Mouse (Mus musculus) MEL (cell line): ENCODE results near the gene Chd2. TPM values are rescaled to one million over a fixed set of nuclear protein-coding genes. Genes with fewer than 3 reads are reported as not detected.

Experiments used
- DNase-seq: peaks from one replicate; pipeline ENCODE4 v3.0.0; 2011; ENCODE audit warnings: low read depth, low spot score
- H3K27ac ChIP-seq: 2 replicates; pipeline ENCODE4 v1.5.1; 2012; ENCODE audit warnings: low read depth, mild to moderate bottlenecking, control low read depth, low read length, moderate library complexity; ENCODE audit not compliant: control insufficient read depth
- H3K27me3 ChIP-seq, 2 experiments: fragments of 150-350 bp in 1 of 2; sonication (generic) in 1 of 2; 2 replicates each; pipeline ENCODE4 v1.6.1; 2012; ENCODE audit warnings: low read length in 2 of 2, mild to moderate bottlenecking in 2 of 2, improper control_type of control experiment in 1 of 2, moderate library complexity in 1 of 2; ENCODE audit not compliant: insufficient read depth in 2 of 2, control insufficient read depth in 1 of 2
- H3K36me3 ChIP-seq, 2 experiments: 2 replicates each; pipeline ENCODE4 v1.6.1; 2012 to 2014; ENCODE audit warnings: low read length in 2 of 2, improper control_type of control experiment in 1 of 2, inconsistent platforms in 1 of 2, mild to moderate bottlenecking in 1 of 2; ENCODE audit not compliant: insufficient read depth in 2 of 2, control insufficient read depth in 1 of 2
- H3K4me1 ChIP-seq, 2 experiments: fragments of 150-350 bp in 1 of 2; sonication (generic) in 1 of 2; 2 replicates each; pipeline ENCODE4 v1.6.1; 2012; ENCODE audit warnings: low read length in 2 of 2, improper control_type of control experiment in 1 of 2, mild to moderate bottlenecking in 1 of 2; ENCODE audit not compliant: insufficient read depth in 2 of 2, control insufficient read depth in 1 of 2
- H3K4me3 ChIP-seq, 2 experiments: fragments of 150-350 bp in 1 of 2; sonication (generic) in 1 of 2; 2 replicates each; pipeline ENCODE4 v1.5.1; 2012; ENCODE audit warnings: low read depth in 2 of 2, low read length in 2 of 2, mild to moderate bottlenecking in 2 of 2, moderate library complexity in 2 of 2, control low read depth in 1 of 2, improper control_type of control experiment in 1 of 2; ENCODE audit not compliant: control insufficient read depth in 1 of 2, insufficient read depth in 1 of 2
- H3K79me2 ChIP-seq: 2 replicates; pipeline ENCODE4 v1.6.1; 2012; ENCODE audit warnings: mild to moderate bottlenecking, low read length, moderate library complexity; ENCODE audit not compliant: control insufficient read depth, poor library complexity, insufficient read depth
- H3K9ac ChIP-seq: 2 replicates; pipeline ENCODE4 v1.6.1; 2012; ENCODE audit warnings: low read depth, mild to moderate bottlenecking, control low read depth, low read length, moderate library complexity; ENCODE audit not compliant: control insufficient read depth, poor library complexity, severe bottlenecking
- H3K9me3 ChIP-seq: fragments of 150-350 bp; sonication (generic); replicated peaks from 2 replicates; pipeline ENCODE4 v1.6.1; 2012; ENCODE audit warnings: mild to moderate bottlenecking, low read length, improper control_type of control experiment, moderate library complexity; ENCODE audit not compliant: insufficient read depth
- CTCF ChIP-seq, 3 experiments: IDR thresholded peaks in 2 of 3; conservative IDR thresholded peaks in 1 of 3; 2 replicates each; pipeline ENCODE4 v1.5.1; 2011 to 2012; ENCODE audit warnings: low read length in 3 of 3, low read depth in 2 of 3, mild to moderate bottlenecking in 2 of 3, improper control_type of control experiment in 1 of 3, inconsistent platforms in 1 of 3, mixed read lengths in 1 of 3, moderate library complexity in 1 of 3; ENCODE audit not compliant: control insufficient read depth in 1 of 3, insufficient read depth in 1 of 3, poor library complexity in 1 of 3, severe bottlenecking in 1 of 3
- E2F4 ChIP-seq: IDR thresholded peaks from 2 replicates; pipeline ENCODE4 v1.6.1; 2011; ENCODE audit warnings: low read depth, low read length, improper control_type of control experiment, borderline replicate concordance
- GATA1 ChIP-seq: IDR thresholded peaks from 2 replicates; pipeline ENCODE4 v1.6.1; 2011; ENCODE audit warnings: low read depth, low read length, improper control_type of control experiment
- HCFC1 ChIP-seq: IDR thresholded peaks from 2 replicates; pipeline ENCODE4 v1.6.1; 2012; ENCODE audit warnings: low read depth, mild to moderate bottlenecking, inconsistent platforms, low read length, improper control_type of control experiment, moderate library complexity
- MAFK ChIP-seq: IDR thresholded peaks from 2 replicates; pipeline ENCODE4 v1.6.1; 2011; ENCODE audit warnings: low read depth, mild to moderate bottlenecking, low read length, improper control_type of control experiment, borderline replicate concordance
- MAX ChIP-seq: IDR thresholded peaks from 2 replicates; pipeline ENCODE4 v1.6.1; 2011; ENCODE audit warnings: low read length, improper control_type of control experiment
- NELFE ChIP-seq: IDR thresholded peaks from 2 replicates; pipeline ENCODE4 v1.6.1; 2011; ENCODE audit warnings: low read depth, low read length, improper control_type of control experiment
- POLR2A ChIP-seq, 2 experiments: IDR thresholded peaks; 2 replicates each; pipeline ENCODE4 v1.6.1; 2011 to 2012; ENCODE audit warnings: low read length in 2 of 2, mild to moderate bottlenecking in 2 of 2, control low read depth in 1 of 2, improper control_type of control experiment in 1 of 2, low read depth in 1 of 2, moderate library complexity in 1 of 2; ENCODE audit not compliant: control insufficient read depth in 1 of 2, insufficient read depth in 1 of 2, poor library complexity in 1 of 2
- POLR2AphosphoS5 ChIP-seq: IDR thresholded peaks from 2 replicates; pipeline ENCODE4 v1.6.1; 2012; ENCODE audit warnings: low read depth, borderline replicate concordance, mild to moderate bottlenecking, inconsistent platforms, low read length, moderate library complexity, mixed read lengths
- TAL1 ChIP-seq: IDR thresholded peaks from 2 replicates; pipeline ENCODE4 v1.6.1; 2012; ENCODE audit warnings: mild to moderate bottlenecking, inconsistent platforms, low read length, moderate library complexity, mixed read lengths
- TBP ChIP-seq: IDR thresholded peaks from 2 replicates; pipeline ENCODE4 v1.8.0; 2011; ENCODE audit warnings: low read depth, low read length, improper control_type of control experiment
- polyA plus RNA-seq, 2 experiments: library from polyadenylated mRNA; stranded (reverse) in 1 of 2; unstranded in 1 of 2; fragments of >175 nt in 1 of 2; fragments of >200 nt in 1 of 2; gene quantifications; 2 replicates each; pipeline versions ENCODE4 v1.2.1 to v1.2.4; 2012; ENCODE audit warnings: low replicate concordance in 2 of 2, low read depth in 1 of 2; ENCODE audit not compliant: insufficient read length in 2 of 2, insufficient read depth in 1 of 2, missing spikeins in 1 of 2
- total RNA-seq: library from RNA; depleted of rRNA; stranded (reverse); fragments of 300-350 nt; gene quantifications from 2 replicates; pipeline ENCODE4 v1.2.3, GENCODE M21; 2012

The Chd2 gene
- total and polyA plus RNA-seq, 3 experiments = 9.9 to 275 (median 21.4) TPM

GRCm38 (mm10) chr7:73498200-73498599 is 43.4 kb downstream of the Chd2 start:
- H3K4me1 ChIP-seq = no peaks in the 10 kb centered on the region
- TF ChIP-seq GATA1 (no peak), HCFC1 (no peak)
- TF ChIP-seq, all 39 proteins: peak for 0
- Histone ChIP-seq H3K9ac (no peak overlapping the region), H3K79me2 (no peaks in the 10 kb centered on the region), H3K27ac (no peak overlapping the region), H3K9me3 (no peaks in the 10 kb centered on the region), H3K36me3 (peaks cover 0 to 54% of the 10 kb centered on the region in 2 experiments; a peak in 2 of 4 replicates), H3K4me3 (no peak overlapping the region), H3K27me3 (no peaks in the 10 kb centered on the region)
- DNase-seq = no peak

GRCm38 (mm10) chr7:73489261-73489660 is 52.4 kb downstream of the Chd2 start:
- no peak for DNase-seq
- H3K36me3 ChIP-seq = peaks cover 0 to 63% of the 10 kb centered on the region in 2 experiments; a peak in 3 of 4 replicates
- H3K27me3 ChIP-seq = no peaks in the 10 kb centered on the region
- no peak overlapping the region for H3K9ac ChIP-seq
- no peak for TF ChIP-seq POLR2AphosphoS5
- TF ChIP-seq MAFK = no peak
- TF ChIP-seq, all 39 proteins: peak for 0
- H3K4me3 ChIP-seq = no peak overlapping the region
- no peaks in the 10 kb centered on the region for H3K9me3 ChIP-seq
- H3K4me1 ChIP-seq = no peaks in the 10 kb centered on the region
- no peak overlapping the region for H3K27ac ChIP-seq
- no peaks in the 10 kb centered on the region for H3K79me2 ChIP-seq

- Histone ChIP-seq H3K27ac (no peak overlapping the region), H3K36me3 (peaks cover 9 to 28% of the 10 kb centered on the region in 2 experiments)
- TF ChIP-seq E2F4 (no peak), NELFE (no peak), TBP (no peak), TAL1 (no peak), CTCF (IDR thresholded peaks at IDR 0.05 in 2 of 3, conservative IDR thresholded peaks at IDR 0.05 in 1 of 3; ENCODE audit: control insufficient read depth in 1 of 3, insufficient read depth in 1 of 3, low read depth in 2 of 3, low read length in 3 of 3, poor library complexity in 1 of 3, severe bottlenecking in 1 of 3) (no peak), POLR2A (IDR thresholded peaks at IDR 0.05; ENCODE audit: control insufficient read depth in 1 of 2, insufficient read depth in 1 of 2, low read depth in 1 of 2, low read length in 2 of 2, poor library complexity in 1 of 2) (no peak), MAX (no peak)
Observed at GRCm38 (mm10) chr7:73481094-73481493, 60.5 kb downstream of the Chd2 start.

More at GRCm38 (mm10) chr7:73481094-73481493, 60.5 kb downstream of the Chd2 start:
- no peak for DNase-seq
- Histone ChIP-seq H3K9me3 (no peaks in the 10 kb centered on the region), H3K9ac (no peak overlapping the region), H3K4me1 (peaks cover 7 to 8% of the 10 kb centered on the region in 2 experiments; a peak in 3 of 4 replicates), H3K27me3 (no peaks in the 10 kb centered on the region), H3K79me2 (no peaks in the 10 kb centered on the region), H3K4me3 (no peak overlapping the region)
